Mouse (Mus musculus) heart, embryonic 15.5 days (tissue): ENCODE measurements at regions not wholly inside any gene's neighbourhood (a gene's known extent, or its start where the extent isn't known, plus 50 kb on each side); places are given as distances from the start of the nearest gene placed in this dataset.

Experiments
- ATAC-seq: fragments of 200-750 bp; cut with Nextera tagmentation; replicated peaks from 2 replicates; pipeline ENCODE4 v1.8.0; 2017; ENCODE audit warnings: low read depth, moderate TSS enrichment; ENCODE audit not compliant: insufficient number of reproducible peaks, insufficient read depth, low FRiP score
- H3K27ac ChIP-seq: fragments of 300-500 bp; sonication (generic); 2 replicates; pipeline ENCODE4 v1.5.1; 2015; ENCODE audit warnings: mild to moderate bottlenecking, inconsistent platforms
- H3K27me3 ChIP-seq: fragments of 300-500 bp; sonication (generic); 2 replicates; pipeline ENCODE4 v1.6.1; 2015; ENCODE audit warnings: inconsistent platforms
- H3K36me3 ChIP-seq: fragments of 300-500 bp; sonication (generic); 2 replicates; pipeline ENCODE4 v1.6.1; 2015; ENCODE audit warnings: mild to moderate bottlenecking, inconsistent platforms
- H3K4me1 ChIP-seq: fragments of 300-500 bp; sonication (generic); replicated peaks from 2 replicates; pipeline ENCODE4 v1.6.1; 2015; ENCODE audit warnings: inconsistent platforms
- H3K4me2 ChIP-seq: fragments of 300-500 bp; sonication (generic); 2 replicates; pipeline ENCODE4 v1.6.1; 2015; ENCODE audit warnings: inconsistent platforms, mild to moderate bottlenecking, moderate library complexity
- H3K4me3 ChIP-seq: fragments of 300-500 bp; sonication (generic); 2 replicates; pipeline ENCODE4 v1.5.1; 2015; ENCODE audit warnings: mild to moderate bottlenecking, inconsistent platforms
- H3K9ac ChIP-seq: fragments of 300-500 bp; sonication (generic); 2 replicates; pipeline ENCODE4 v1.6.1; 2015; ENCODE audit warnings: mild to moderate bottlenecking, inconsistent platforms
- H3K9me3 ChIP-seq: fragments of 300-500 bp; sonication (generic); replicated peaks from 2 replicates; pipeline ENCODE4 v1.6.1; 2016; ENCODE audit warnings: inconsistent platforms
- WGBS: fragments of 180-500 bp; shearing (Covaris S2); methylation state at CpG from one replicate; pipeline ENCODE4 v1.1.7; 2015; ENCODE audit warnings: mixed read lengths; 5-methylcytosine and 5-hydroxymethylcytosine counted together

- 55% methylated on average over 3 of the region's 3 CpGs for WGBS
- no peak overlapping the region for H3K9ac ChIP-seq
Measured at GRCm38 (mm10) chr3:80372436-80372835, 430.2 kb downstream of the Gria2 start.

DNA sequence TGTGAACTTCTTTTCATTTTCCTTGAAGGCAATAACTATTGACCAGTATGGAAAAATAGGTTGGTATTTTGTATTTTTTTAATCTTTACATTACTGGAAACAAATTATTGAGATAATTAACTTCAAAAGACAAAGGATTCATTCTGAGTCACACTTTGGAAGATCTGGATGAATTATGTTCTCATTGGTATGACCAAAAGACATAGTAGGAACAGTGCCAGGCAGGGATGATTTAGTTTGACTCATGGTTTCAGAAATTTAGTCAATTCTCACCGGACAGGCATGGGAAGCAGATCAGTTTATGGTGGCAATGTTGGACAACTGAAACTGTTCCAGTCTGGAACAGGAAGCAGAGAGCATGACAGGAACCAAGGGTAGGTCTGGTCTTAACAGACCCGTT, 416.6 kb downstream of the Gria2 start:
- H3K9ac ChIP-seq: no peak overlapping the region
- no peaks in the 10 kb centered on the region for H3K27me3 ChIP-seq
- no peaks in the 10 kb centered on the region for H3K36me3 ChIP-seq
- no peak for ATAC-seq
- H3K9me3 ChIP-seq: no peaks in the 10 kb centered on the region
- no peak overlapping the region for H3K4me2 ChIP-seq
- H3K27ac ChIP-seq: no peak overlapping the region
- H3K4me1 ChIP-seq: no peaks in the 10 kb centered on the region
- 83% methylated on average over 2 of the region's 2 CpGs for WGBS
- H3K4me3 ChIP-seq: no peak overlapping the region

More at GRCm38 (mm10) chr3:80372436-80372835, 430.2 kb downstream of the Gria2 start:
- Histone ChIP-seq H3K4me3 (no peak overlapping the region), H3K27me3 (no peaks in the 10 kb centered on the region), H3K4me1 (no peaks in the 10 kb centered on the region), H3K9me3 (no peaks in the 10 kb centered on the region), H3K4me2 (no peak overlapping the region), H3K27ac (no peak overlapping the region), H3K36me3 (no peaks in the 10 kb centered on the region)
- no peak for ATAC-seq

GRCm38 (mm10) chr3:80396240-80396639, 406.4 kb downstream of the Gria2 start:
- Histone ChIP-seq H3K9ac (no peak overlapping the region), H3K27ac (no peak overlapping the region), H3K4me1 (no peaks in the 10 kb centered on the region), H3K4me3 (no peak overlapping the region), H3K4me2 (no peak overlapping the region), H3K27me3 (no peaks in the 10 kb centered on the region), H3K9me3 (no peaks in the 10 kb centered on the region), H3K36me3 (no peaks in the 10 kb centered on the region)
- ATAC-seq: no peak
- WGBS: 71% methylated on average over 4 of the region's 4 CpGs

GRCm38 (mm10) chr3:80420453-80420852, 382.2 kb downstream of the Gria2 start:
- Histone ChIP-seq H3K36me3 (no peaks in the 10 kb centered on the region), H3K9me3 (no peaks in the 10 kb centered on the region), H3K4me3 (no peak overlapping the region), H3K4me2 (no peak overlapping the region), H3K9ac (no peak overlapping the region), H3K4me1 (no peaks in the 10 kb centered on the region), H3K27ac (no peak overlapping the region), H3K27me3 (no peaks in the 10 kb centered on the region)
- no peak for ATAC-seq
- WGBS: 80% methylated on average over 3 of the region's 3 CpGs

- Histone ChIP-seq H3K4me3 (no peak overlapping the region), H3K9me3 (no peaks in the 10 kb centered on the region), H3K9ac (no peak overlapping the region), H3K4me1 (no peaks in the 10 kb centered on the region), H3K36me3 (no peaks in the 10 kb centered on the region), H3K4me2 (no peak overlapping the region), H3K27ac (no peak overlapping the region), H3K27me3 (no peaks in the 10 kb centered on the region)
- WGBS: 91% methylated on average over 3 of the region's 3 CpGs
- no peak for ATAC-seq
Measured at GRCm38 (mm10) chr3:80421461-80421860, 381.2 kb downstream of the Gria2 start.

DNA sequence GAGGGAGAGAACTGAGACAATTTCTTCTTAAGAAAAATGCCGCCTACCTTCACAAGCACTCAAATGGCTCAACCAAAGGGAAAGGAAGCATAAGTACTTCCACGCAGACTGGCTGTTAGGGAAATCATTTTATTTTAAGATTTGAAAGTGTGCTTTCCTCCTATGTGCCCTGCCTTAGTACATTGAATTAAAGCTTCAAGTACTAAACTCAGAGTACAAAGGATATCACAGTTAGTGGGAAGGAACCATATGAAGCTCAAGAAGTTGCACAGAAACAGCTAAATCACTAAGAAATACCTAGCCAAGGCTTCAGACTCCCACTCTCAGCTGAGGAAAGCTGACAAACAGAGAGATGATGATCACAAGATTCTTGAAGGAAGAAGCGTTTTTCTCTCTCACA, 380.5 kb downstream of the Gria2 start:
- WGBS: 78% methylated on average over 3 of the region's 3 CpGs
- no peak for ATAC-seq
- H3K27ac ChIP-seq: no peak overlapping the region

GRCm38 (mm10) chr3:80422646-80423045, 380.0 kb downstream of the Gria2 start:
- H3K4me3 ChIP-seq: no peak overlapping the region
- H3K9ac ChIP-seq: no peak overlapping the region
- no peaks in the 10 kb centered on the region for H3K4me1 ChIP-seq
- WGBS: 63% methylated on average over 4 of the region's 4 CpGs
- H3K27ac ChIP-seq: no peak overlapping the region
- H3K4me2 ChIP-seq: no peak overlapping the region
- no peaks in the 10 kb centered on the region for H3K27me3 ChIP-seq
- no peaks in the 10 kb centered on the region for H3K36me3 ChIP-seq
- no peaks in the 10 kb centered on the region for H3K9me3 ChIP-seq
- ATAC-seq: no peak

More for the DNA sequence above, 380.5 kb downstream of the Gria2 start:
- Histone ChIP-seq H3K36me3 (no peaks in the 10 kb centered on the region), H3K9me3 (no peaks in the 10 kb centered on the region), H3K4me2 (no peak overlapping the region), H3K9ac (no peak overlapping the region), H3K27me3 (no peaks in the 10 kb centered on the region), H3K4me3 (no peak overlapping the region), H3K4me1 (no peaks in the 10 kb centered on the region)
